Mouse (Mus musculus) kidney, postnatal 0 days (tissue): ENCODE results near the gene C1qtnf4. TPM values are rescaled to one million over a fixed set of nuclear protein-coding genes. Genes with fewer than 3 reads are reported as not detected.

ENCODE experiments used
- ATAC-seq: fragments of 200-750 bp; cut with Nextera tagmentation; replicated peaks from 2 replicates; pipeline ENCODE4 v1.8.0; 2017; ENCODE audit warnings: low read depth, moderate number of reproducible peaks, moderate TSS enrichment, moderate library complexity; ENCODE audit not compliant: low FRiP score
- DNase-seq: peaks from one replicate; pipeline ENCODE4 v3.0.0-alpha.2; 2016; ENCODE audit warnings: low spot score
- H3K27ac ChIP-seq: fragments of 300-500 bp; sonication (generic); 2 replicates; pipeline ENCODE4 v1.5.1; 2014; ENCODE audit warnings: mild to moderate bottlenecking
- H3K27me3 ChIP-seq: fragments of 300-500 bp; sonication (generic); 2 replicates; pipeline ENCODE4 v1.6.1; 2014; ENCODE audit warnings: low read length, mixed read lengths; ENCODE audit not compliant: insufficient read depth
- H3K36me3 ChIP-seq: fragments of 300-500 bp; sonication (generic); 2 replicates; pipeline ENCODE4 v1.6.1; 2014; ENCODE audit warnings: low read length, mixed read lengths; ENCODE audit not compliant: insufficient read depth
- H3K4me1 ChIP-seq: fragments of 300-500 bp; sonication (generic); replicated peaks from 2 replicates; pipeline ENCODE4 v1.6.1; 2014; ENCODE audit warnings: antibody characterized with exemption, low read length, mixed read lengths; ENCODE audit not compliant: insufficient read depth
- H3K4me2 ChIP-seq: fragments of 300-500 bp; sonication (generic); 2 replicates; pipeline ENCODE4 v1.6.1; 2014; ENCODE audit warnings: mild to moderate bottlenecking, low read length, moderate library complexity, mixed read lengths
- H3K4me3 ChIP-seq: fragments of 300-500 bp; sonication (generic); replicated peaks from 2 replicates; pipeline ENCODE4 v1.5.1; 2014; ENCODE audit warnings: low read depth, low read length
- H3K9ac ChIP-seq: fragments of 300-500 bp; sonication (generic); 2 replicates; pipeline ENCODE4 v1.6.1; 2014; ENCODE audit warnings: low read depth, low read length
- H3K9me3 ChIP-seq: fragments of 300-500 bp; sonication (generic); replicated peaks from 2 replicates; pipeline ENCODE4 v1.6.1; 2016; ENCODE audit warnings: low read length, inconsistent platforms, mixed read lengths
- CTCF ChIP-seq: IDR thresholded peaks from 2 replicates; pipeline ENCODE4 v1.5.1; 2016; ENCODE audit warnings: antibody characterized with exemption, low read depth, mild to moderate bottlenecking, moderate library complexity
- WGBS: fragments of 180-500 bp; shearing (Covaris S2); extraction: QIAGEN DNeasy Blood & Tissue Kit; methylation state at CpG from one replicate; pipeline ENCODE4 v1.1.7; 2014; 5-methylcytosine and 5-hydroxymethylcytosine counted together
- polyA plus RNA-seq: library from polyadenylated mRNA; unstranded; fragments of >200 nt; fragmentation: Nextera tagmentation; extraction: Ambion mirVana; gene quantifications from 2 replicates; pipeline ENCODE4 v1.2.1, GENCODE M21; 2015

C1qtnf4 gene
- polyA plus RNA-seq, 1 experiment from 2014 or later: 28.0 TPM

GRCm38 (mm10) chr2:90877584-90878259, 7.9 kb upstream of the C1qtnf4 start:
- DNase-seq (no peak), ATAC-seq (no peak)
- Histone ChIP-seq H3K4me1 (no peaks in the 10 kb centered on the region), H3K9ac (no peak overlapping the region), H3K27ac (no peak overlapping the region), H3K36me3 (no peaks in the 10 kb centered on the region), H3K4me2 (no peak overlapping the region), H3K27me3 (no peaks in the 10 kb centered on the region), H3K4me3 (no peak overlapping the region), H3K9me3 (no peaks in the 10 kb centered on the region)
- TF ChIP-seq CTCF: no peak
- WGBS: 82% methylated on average over 5 of the region's 5 CpGs

DNA sequence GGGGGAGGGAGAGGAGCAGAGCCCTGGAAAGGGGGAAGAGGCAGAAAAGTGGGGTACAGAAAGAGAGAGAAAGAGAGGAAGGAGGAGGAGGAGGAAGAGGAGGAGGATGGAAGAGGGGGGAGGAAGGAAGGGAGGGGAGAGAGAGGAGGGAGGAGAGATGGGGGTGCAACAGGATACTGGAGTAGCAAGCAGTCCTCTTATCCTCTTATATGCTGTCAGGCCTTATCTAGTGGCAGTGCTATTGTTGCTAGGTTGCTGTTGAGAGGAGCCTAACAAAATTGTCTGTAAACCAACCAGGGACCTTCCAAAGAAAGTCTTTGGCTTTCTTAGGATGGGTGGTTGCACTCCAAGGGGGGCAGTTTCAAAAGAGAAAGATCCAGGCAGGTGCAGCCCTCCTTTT, 6.2 kb upstream of the C1qtnf4 start:
- Histone ChIP-seq H3K36me3 (no peaks in the 10 kb centered on the region), H3K9ac (no peak overlapping the region), H3K27ac (no peak overlapping the region), H3K4me2 (no peak overlapping the region), H3K4me3 (no peak overlapping the region), H3K27me3 (no peaks in the 10 kb centered on the region), H3K4me1 (no peaks in the 10 kb centered on the region), H3K9me3 (peaks cover 3% of the 10 kb centered on the region; the same call in 1 of the 2 replicates)
- DNase-seq: no peak
- no peak for ATAC-seq
- no peak for TF ChIP-seq CTCF

DNA sequence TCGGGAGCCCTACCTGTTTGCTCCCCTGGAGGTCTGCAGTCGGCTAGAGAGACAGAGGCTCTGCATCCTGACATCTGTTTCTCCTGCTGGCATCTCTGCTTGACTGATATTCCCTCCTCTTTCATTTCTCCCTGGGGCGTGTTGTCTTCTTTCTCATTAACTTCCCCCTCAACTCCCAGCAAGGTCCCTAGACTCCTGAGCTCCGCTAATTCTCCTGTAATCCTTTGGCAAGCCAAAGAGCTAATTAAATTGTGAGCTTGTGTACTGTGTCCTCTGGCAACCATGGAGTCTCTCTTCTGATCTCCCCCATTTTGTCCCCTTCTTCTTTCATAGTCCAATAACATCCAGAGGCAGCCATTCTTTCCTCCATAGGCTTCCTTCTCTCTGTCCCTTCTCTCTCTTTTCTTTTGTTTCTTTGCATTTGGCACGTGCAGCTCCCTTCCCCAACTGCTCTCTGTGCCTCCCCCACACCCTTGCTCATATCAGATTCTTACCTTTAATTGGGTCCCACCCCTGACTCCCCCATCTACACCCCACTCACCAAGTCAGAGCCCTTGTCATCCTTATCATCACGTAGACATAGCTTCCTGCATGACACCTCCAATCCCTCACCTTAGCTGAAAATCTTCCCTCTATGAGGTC, 5.4 kb upstream of the C1qtnf4 start:
- Histone ChIP-seq H3K9me3 (peaks cover 3% of the 10 kb centered on the region; the same call in 1 of the 2 replicates), H3K27ac (no peak overlapping the region), H3K9ac (no peak overlapping the region), H3K27me3 (no peaks in the 10 kb centered on the region), H3K36me3 (no peaks in the 10 kb centered on the region), H3K4me3 (no peak overlapping the region), H3K4me1 (0 out of 2 replicates have a peak, but pooled peaks cover 1% of the 10 kb centered on the region), H3K4me2 (no peak overlapping the region)
- TF ChIP-seq CTCF: no peak
- ATAC-seq (no peak), DNase-seq (no peak)
- 32% methylated on average over 6 of the region's 6 CpGs for WGBS

DNA sequence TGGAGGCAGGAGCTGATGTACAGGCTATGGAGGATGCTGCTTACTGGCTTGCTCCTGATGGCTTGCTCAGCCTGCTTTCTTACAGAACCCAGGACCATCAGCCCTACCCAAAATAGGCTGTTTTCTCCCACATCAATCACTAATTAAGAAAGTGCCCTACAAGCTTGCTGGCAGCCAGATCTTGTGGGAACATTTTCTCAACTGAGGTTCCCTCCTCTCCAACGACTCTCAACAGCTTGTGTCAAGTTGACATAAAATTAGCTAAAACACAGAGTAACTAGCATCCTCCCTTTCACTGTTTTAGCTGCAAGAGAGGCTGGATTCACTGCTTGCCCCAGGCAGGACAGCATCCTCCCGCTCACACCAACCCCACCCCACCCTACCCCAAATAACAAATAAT, 3.8 kb upstream of the C1qtnf4 start:
- H3K27me3 ChIP-seq: peaks cover 9% of the 10 kb centered on the region; the same call in 1 of the 2 replicates
- H3K4me2 ChIP-seq: no peak overlapping the region
- no peak for TF ChIP-seq CTCF
- H3K27ac ChIP-seq: no peak overlapping the region
- no peak overlapping the region for H3K4me3 ChIP-seq
- peaks cover 3% of the 10 kb centered on the region; the same call in 1 of the 2 replicates for H3K9me3 ChIP-seq
- 66% methylated on average over 2 of the region's 2 CpGs for WGBS
- H3K9ac ChIP-seq: no peak overlapping the region
- no peaks in the 10 kb centered on the region for H3K36me3 ChIP-seq
- H3K4me1 ChIP-seq: peaks cover 9% of the 10 kb centered on the region; the same call in 1 of the 2 replicates
- DNase-seq: no peak
- ATAC-seq: no peak

DNA sequence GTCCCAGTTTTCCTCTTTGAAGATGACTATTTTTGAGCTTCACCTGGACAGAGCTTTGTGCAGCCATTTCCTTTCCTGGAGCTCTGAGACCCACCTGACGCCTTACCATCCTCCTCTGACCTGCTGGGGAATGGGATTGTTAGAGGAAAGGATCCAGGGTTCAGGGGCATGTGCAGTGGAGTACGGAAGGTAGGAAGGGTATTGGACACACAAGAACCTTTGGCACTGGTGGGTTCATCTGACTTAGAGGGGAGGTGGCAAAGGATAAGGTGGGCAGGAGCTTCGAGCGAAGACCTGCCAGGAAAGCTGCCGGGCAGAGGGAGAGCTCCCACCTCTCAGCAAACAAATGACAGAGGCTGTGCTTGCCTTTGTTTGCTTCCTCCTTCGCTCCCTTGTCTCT, 776 bp downstream of the C1qtnf4 start:
- Histone ChIP-seq H3K4me3 (no peak overlapping the region), H3K27ac (no peak overlapping the region), H3K9me3 (peaks cover 3% of the 10 kb centered on the region; the same call in 1 of the 2 replicates), H3K27me3 (peaks cover 20% of the 10 kb centered on the region; the same call in 1 of the 2 replicates), H3K9ac (no peak overlapping the region), H3K4me2 (peak overlapping the region; percentile 99; the same call in 1 of the 2 replicates), H3K4me1 (peaks cover 15% of the 10 kb centered on the region; the same call in 1 of the 2 replicates), H3K36me3 (no peaks in the 10 kb centered on the region)
- DNase-seq: no peak
- 34% methylated on average over 6 of the region's 6 CpGs for WGBS
- no peak for ATAC-seq
- TF ChIP-seq CTCF: no peak

DNA sequence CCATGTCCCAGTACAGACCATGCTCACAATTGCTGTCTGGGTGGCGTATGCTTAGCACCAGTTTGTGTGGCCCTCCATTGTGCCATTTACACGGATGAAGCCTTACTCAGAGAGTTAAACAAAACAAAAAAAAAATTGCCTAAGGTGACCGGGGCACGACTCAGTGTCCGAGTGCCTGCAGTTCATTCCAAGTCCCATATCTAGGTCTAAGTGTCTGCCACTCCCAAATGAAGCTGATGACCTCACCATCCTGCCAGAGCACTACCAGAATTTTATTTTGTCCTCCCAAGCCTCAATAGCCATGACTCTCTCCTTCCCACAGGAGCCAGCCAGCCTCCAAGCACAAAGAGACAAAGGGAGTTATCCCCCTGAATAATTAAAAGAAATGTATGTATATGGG, 2.0 kb downstream of the C1qtnf4 start:
- Histone ChIP-seq H3K27ac (no peak overlapping the region), H3K36me3 (no peaks in the 10 kb centered on the region), H3K9ac (no peak overlapping the region), H3K4me1 (peaks cover 15% of the 10 kb centered on the region; the same call in 1 of the 2 replicates), H3K4me2 (no peak overlapping the region), H3K4me3 (no peak overlapping the region), H3K27me3 (peaks cover 20% of the 10 kb centered on the region; the same call in 1 of the 2 replicates), H3K9me3 (peaks cover 3% of the 10 kb centered on the region; the same call in 1 of the 2 replicates)
- 71% methylated on average over 5 of the region's 5 CpGs for WGBS
- no peak for ATAC-seq
- DNase-seq: no peak
- TF ChIP-seq CTCF: no peak
